Mouse (Mus musculus): Measurements from ENCODE around the gene Hspb9. TPM values are rescaled to one million over a fixed set of nuclear protein-coding genes. Genes with fewer than 3 reads are reported as not detected.
A peak's percentile ranks its signal among the peaks of the same experiment; 100 is the strongest.

Hspb9 gene
- polyA plus RNA-seq, 1 experiment from 2014 or later: not detected

GRCm38 (mm10) chr11:100703366-100703765, 10.3 kb upstream of the Hspb9 start:
- no peak overlapping the region for H3K9ac ChIP-seq (replicated peaks; ENCODE audit: low read length)
- H3K27me3 ChIP-seq (ENCODE audit: insufficient read depth, low read length): no peaks in the 10 kb centered on the region
- no peaks in the 10 kb centered on the region for H3K9me3 ChIP-seq (ENCODE audit: low read length)
- H3K27ac ChIP-seq (ENCODE audit: low read length): no peak overlapping the region
- ATAC-seq (ENCODE audit: low FRiP score, low TSS enrichment): no peak
- H3K36me3 ChIP-seq (ENCODE audit: insufficient read depth, low read length): peaks cover 29% of the 10 kb centered on the region
- no peak overlapping the region for H3K4me3 ChIP-seq (ENCODE audit: low read length)
- H3K4me2 ChIP-seq (replicated peaks; ENCODE audit: low read depth, low read length): no peak overlapping the region
- 0 out of 2 replicates have a peak, but pooled peaks cover 3% of the 10 kb centered on the region for H3K4me1 ChIP-seq (ENCODE audit: insufficient read depth, low read length)
- WGBS: 70% methylated on average over 11 of the region's 11 CpGs

- 66% methylated on average over 7 of the region's 7 CpGs for WGBS
- no peaks in the 10 kb centered on the region for H3K27me3 ChIP-seq (ENCODE audit: insufficient read depth, low read length)
- H3K4me1 ChIP-seq (ENCODE audit: insufficient read depth, low read length): 0 out of 2 replicates have a peak, but pooled peaks cover 3% of the 10 kb centered on the region
- ATAC-seq (ENCODE audit: low FRiP score, low TSS enrichment): no peak
- H3K27ac ChIP-seq (ENCODE audit: low read length): no peak within 1 kb of the TSS
- H3K9me3 ChIP-seq (ENCODE audit: low read length): no peaks in the 10 kb centered on the region
- peaks cover 35% of the 10 kb centered on the region for H3K36me3 ChIP-seq (ENCODE audit: insufficient read depth, low read length)
- H3K4me3 ChIP-seq (ENCODE audit: low read length): no peak within 1 kb of the TSS
- H3K4me2 ChIP-seq (replicated peaks; ENCODE audit: low read depth, low read length): no peak within 1 kb of the TSS
- no peak within 1 kb of the TSS for H3K9ac ChIP-seq (replicated peaks; ENCODE audit: low read length)
Observed at GRCm38 (mm10) chr11:100703851-100704531, 9.7 kb upstream of the Hspb9 start, which contains the start of gene Dhx58. Gene Dhx58 (minus strand): TSS chr11:100704271.

GRCm38 (mm10) chr11:100705095-100705747, 8.4 kb upstream of the Hspb9 start:
- Histone ChIP-seq H3K36me3 (ENCODE audit: insufficient read depth, low read length) (peaks cover 38% of the 10 kb centered on the region), H3K9me3 (ENCODE audit: low read length) (no peaks in the 10 kb centered on the region), H3K27ac (ENCODE audit: low read length) (no peak overlapping the region), H3K4me2 (replicated peaks; ENCODE audit: low read depth, low read length) (no peak overlapping the region), H3K4me3 (ENCODE audit: low read length) (no peak overlapping the region), H3K9ac (replicated peaks; ENCODE audit: low read length) (no peak overlapping the region), H3K27me3 (ENCODE audit: insufficient read depth, low read length) (no peaks in the 10 kb centered on the region), H3K4me1 (ENCODE audit: insufficient read depth, low read length) (0 out of 2 replicates have a peak, but pooled peaks cover 3% of the 10 kb centered on the region)
- WGBS: 91% methylated on average over 23 of the region's 23 CpGs
- ATAC-seq (ENCODE audit: low FRiP score, low TSS enrichment): no peak

- ATAC-seq (ENCODE audit: low FRiP score, low TSS enrichment): no peak
- H3K4me1 ChIP-seq (ENCODE audit: insufficient read depth, low read length): peaks cover 25% of the 10 kb centered on the region
- no peaks in the 10 kb centered on the region for H3K9me3 ChIP-seq (ENCODE audit: low read length)
- H3K4me2 ChIP-seq (replicated peaks; ENCODE audit: low read depth, low read length): no peak overlapping the region
- WGBS: 92% methylated on average over 9 of the region's 9 CpGs
- H3K9ac ChIP-seq (replicated peaks; ENCODE audit: low read length): no peak overlapping the region
- H3K36me3 ChIP-seq (ENCODE audit: insufficient read depth, low read length): peaks cover 38% of the 10 kb centered on the region
- no peak overlapping the region for H3K27ac ChIP-seq (ENCODE audit: low read length)
- H3K4me3 ChIP-seq (ENCODE audit: low read length): no peak overlapping the region
- H3K27me3 ChIP-seq (ENCODE audit: insufficient read depth, low read length): no peaks in the 10 kb centered on the region
Observed at GRCm38 (mm10) chr11:100709201-100709810, 4.3 kb upstream of the Hspb9 start.

GRCm38 (mm10) chr11:100710528-100710927, 3.1 kb upstream of the Hspb9 start:
- peaks cover 29% of the 10 kb centered on the region for H3K4me1 ChIP-seq (ENCODE audit: insufficient read depth, low read length)
- no peak for ATAC-seq (ENCODE audit: low FRiP score, low TSS enrichment)
- H3K4me3 ChIP-seq (ENCODE audit: low read length): no peak overlapping the region
- H3K9ac ChIP-seq (replicated peaks; ENCODE audit: low read length): no peak overlapping the region
- no peaks in the 10 kb centered on the region for H3K27me3 ChIP-seq (ENCODE audit: insufficient read depth, low read length)
- 82% methylated on average over 15 of the region's 15 CpGs for WGBS
- H3K9me3 ChIP-seq (ENCODE audit: low read length): no peaks in the 10 kb centered on the region
- peaks cover 40% of the 10 kb centered on the region for H3K36me3 ChIP-seq (ENCODE audit: insufficient read depth, low read length)
- H3K27ac ChIP-seq (ENCODE audit: low read length): no peak overlapping the region
- H3K4me2 ChIP-seq (replicated peaks; ENCODE audit: low read depth, low read length): no peak overlapping the region

- Histone ChIP-seq H3K27ac (ENCODE audit: low read length) (no peak overlapping the region), H3K4me3 (ENCODE audit: low read length) (no peak overlapping the region), H3K4me2 (replicated peaks; ENCODE audit: low read depth, low read length) (no peak overlapping the region), H3K9ac (replicated peaks; ENCODE audit: low read length) (no peak overlapping the region), H3K9me3 (ENCODE audit: low read length) (no peaks in the 10 kb centered on the region), H3K4me1 (ENCODE audit: insufficient read depth, low read length) (peaks cover 29% of the 10 kb centered on the region), H3K27me3 (ENCODE audit: insufficient read depth, low read length) (no peaks in the 10 kb centered on the region), H3K36me3 (ENCODE audit: insufficient read depth, low read length) (peaks cover 39% of the 10 kb centered on the region)
- WGBS: 89% methylated on average over 4 of the region's 4 CpGs
- no peak for ATAC-seq (ENCODE audit: low FRiP score, low TSS enrichment)
Observed at GRCm38 (mm10) chr11:100710977-100711376, 2.7 kb upstream of the Hspb9 start.

GRCm38 (mm10) chr11:100711783-100712615, 1.7 kb upstream of the Hspb9 start, which contains the start of gene Kat2a:
Gene Kat2a (minus strand): TSS chr11:100712465.
- Histone ChIP-seq H3K9ac (replicated peaks; ENCODE audit: low read length) (peak within 1 kb of the TSS; percentile 97), H3K27me3 (ENCODE audit: insufficient read depth, low read length) (no peaks in the 10 kb centered on the region), H3K27ac (ENCODE audit: low read length) (peak within 1 kb of the TSS; percentile 83), H3K4me2 (replicated peaks; ENCODE audit: low read depth, low read length) (peak within 1 kb of the TSS; percentile 55), H3K4me3 (ENCODE audit: low read length) (peak within 1 kb of the TSS; percentile 94), H3K4me1 (ENCODE audit: insufficient read depth, low read length) (peaks cover 29% of the 10 kb centered on the region), H3K9me3 (ENCODE audit: low read length) (no peaks in the 10 kb centered on the region), H3K36me3 (ENCODE audit: insufficient read depth, low read length) (peaks cover 39% of the 10 kb centered on the region)
- WGBS: 2% methylated on average over 48 of the region's 48 CpGs
- peak; percentile 90 for ATAC-seq (ENCODE audit: low FRiP score, low TSS enrichment)

- peaks cover 29% of the 10 kb centered on the region for H3K4me1 ChIP-seq (ENCODE audit: insufficient read depth, low read length)
- peak overlapping the region; percentile 55 for H3K4me2 ChIP-seq (replicated peaks; ENCODE audit: low read depth, low read length)
- peak overlapping the region; percentile 48 for H3K27ac ChIP-seq (ENCODE audit: low read length)
- peak overlapping the region; percentile 31; the same call in 1 of the 2 replicates for H3K4me3 ChIP-seq (ENCODE audit: low read length)
- H3K27me3 ChIP-seq (ENCODE audit: insufficient read depth, low read length): no peaks in the 10 kb centered on the region
- peak overlapping the region; percentile 58; the same call in 1 of the 2 replicates for H3K9ac ChIP-seq (replicated peaks; ENCODE audit: low read length)
- WGBS: 67% methylated on average over 4 of the region's 4 CpGs
- no peaks in the 10 kb centered on the region for H3K9me3 ChIP-seq (ENCODE audit: low read length)
- H3K36me3 ChIP-seq (ENCODE audit: insufficient read depth, low read length): peaks cover 43% of the 10 kb centered on the region
- no peak for ATAC-seq (ENCODE audit: low FRiP score, low TSS enrichment)
Observed at GRCm38 (mm10) chr11:100713174-100713573, 476 bp upstream of the Hspb9 start.

GRCm38 (mm10) chr11:100714534-100714915, 875 bp downstream of the Hspb9 start:
- WGBS: 50% methylated on average over 6 of the region's 6 CpGs
- no peak overlapping the region for H3K27ac ChIP-seq (ENCODE audit: low read length)
- peak; percentile 13; the same call in 1 of the 2 replicates for ATAC-seq (ENCODE audit: low FRiP score, low TSS enrichment)
- peaks cover 41% of the 10 kb centered on the region for H3K36me3 ChIP-seq (ENCODE audit: insufficient read depth, low read length)
- H3K27me3 ChIP-seq (ENCODE audit: insufficient read depth, low read length): no peaks in the 10 kb centered on the region
- H3K4me2 ChIP-seq (replicated peaks; ENCODE audit: low read depth, low read length): peak overlapping the region; percentile 55
- H3K4me3 ChIP-seq (ENCODE audit: low read length): peak overlapping the region; percentile 31
- H3K9ac ChIP-seq (replicated peaks; ENCODE audit: low read length): peak overlapping the region; percentile 58
- no peaks in the 10 kb centered on the region for H3K9me3 ChIP-seq (ENCODE audit: low read length)
- peaks cover 29% of the 10 kb centered on the region for H3K4me1 ChIP-seq (ENCODE audit: insufficient read depth, low read length)

Measured in kidney, embryonic 16.5 days (tissue).